Mouse (Mus musculus): ENCODE results near the gene Fem1b. TPM values are rescaled to one million over a fixed set of nuclear protein-coding genes. Genes with fewer than 3 reads are reported as not detected.
"Not testable (repeated sequence)": the region's sequence is repeated elsewhere in the genome, so short reads cannot be mapped to it uniquely, and the experiment has no call there.

The Fem1b gene
- polyA plus RNA-seq, 1 experiment from 2014 or later = 49.0 TPM

GRCm38 (mm10) chr9:62821811-62822210, 10.1 kb upstream of the Fem1b start:
- H3K4me3 ChIP-seq = no peak overlapping the region
- H3K4me2 ChIP-seq (replicated peaks) = no peak overlapping the region
- H3K27ac ChIP-seq (replicated peaks) = no peak overlapping the region
- 97% methylated on average over 7 of the region's 7 CpGs for WGBS
- H3K9me3 ChIP-seq = no peaks in the 10 kb centered on the region
- H3K27me3 ChIP-seq = no peaks in the 10 kb centered on the region
- ATAC-seq (replicated peaks) = no peak
- no peak overlapping the region for H3K9ac ChIP-seq (replicated peaks)
- no peaks in the 10 kb centered on the region for H3K36me3 ChIP-seq
- peaks cover 13% of the 10 kb centered on the region for H3K4me1 ChIP-seq

DNA sequence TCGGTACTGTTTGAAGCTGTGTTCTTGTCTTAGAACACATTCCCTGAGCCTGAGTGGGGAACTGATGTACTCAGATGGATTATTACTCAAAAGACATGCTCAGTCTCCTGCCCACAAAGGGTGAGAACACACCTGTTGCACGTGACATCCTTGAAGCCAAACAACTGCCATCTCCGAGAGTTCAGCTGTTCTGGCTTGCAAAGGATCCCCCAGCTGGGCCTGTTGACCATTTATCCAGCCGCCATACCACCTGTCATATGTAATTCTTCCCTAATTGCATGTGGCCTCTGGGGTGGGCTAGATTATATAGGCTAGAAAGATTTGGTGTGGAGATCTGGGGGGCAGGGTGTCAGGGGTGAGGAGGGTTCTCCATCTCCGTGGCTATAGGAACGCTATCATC, 9.1 kb upstream of the Fem1b start:
- Histone ChIP-seq H3K4me2 (replicated peaks) (no peak overlapping the region), H3K9me3 (no peaks in the 10 kb centered on the region), H3K27me3 (no peaks in the 10 kb centered on the region), H3K27ac (replicated peaks) (no peak overlapping the region), H3K9ac (replicated peaks) (no peak overlapping the region), H3K4me3 (no peak overlapping the region), H3K4me1 (peaks cover 10% of the 10 kb centered on the region; the same call in 1 of the 2 replicates), H3K36me3 (no peaks in the 10 kb centered on the region)
- WGBS = 90% methylated on average over 6 of the region's 6 CpGs
- ATAC-seq (replicated peaks) = no peak

DNA sequence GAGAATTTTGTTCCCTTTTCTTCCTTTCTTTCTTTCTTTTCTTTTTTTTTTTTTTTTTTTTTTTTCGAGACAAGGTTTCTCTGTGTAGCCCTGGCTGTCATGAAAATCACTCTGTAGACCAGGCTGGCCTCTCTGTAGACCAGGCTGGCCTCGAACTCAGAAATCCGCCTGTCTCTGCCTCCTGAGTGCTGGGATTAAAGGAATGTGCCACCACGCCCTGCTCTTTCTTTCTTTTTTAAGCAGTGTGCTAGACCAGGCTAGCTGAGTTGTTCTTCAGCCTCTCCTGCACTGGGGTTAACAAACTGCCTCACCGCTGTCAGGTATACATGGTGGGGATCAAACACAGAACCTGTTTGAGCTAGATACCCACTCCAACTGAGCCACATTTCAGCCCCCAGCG, 8.2 kb upstream of the Fem1b start:
- not testable (repeated sequence) for H3K27me3 ChIP-seq; H3K9ac ChIP-seq (replicated peaks); H3K36me3 ChIP-seq; ATAC-seq (replicated peaks); H3K9me3 ChIP-seq; H3K4me3 ChIP-seq; H3K27ac ChIP-seq (replicated peaks); H3K4me2 ChIP-seq (replicated peaks)
- WGBS = 91% methylated on average over 6 of the region's 6 CpGs
- peaks cover 10% of the 10 kb centered on the region; the same call in 1 of the 2 replicates for H3K4me1 ChIP-seq

- H3K36me3 ChIP-seq = no peaks in the 10 kb centered on the region
- H3K4me3 ChIP-seq = no peak overlapping the region
- H3K9ac ChIP-seq (replicated peaks) = no peak overlapping the region
- no peaks in the 10 kb centered on the region for H3K9me3 ChIP-seq
- ATAC-seq (replicated peaks) = no peak
- H3K27ac ChIP-seq (replicated peaks) = no peak overlapping the region
- H3K4me1 ChIP-seq = peaks cover 10% of the 10 kb centered on the region; the same call in 1 of the 2 replicates
- 91% methylated on average over 3 of the region's 3 CpGs for WGBS
- H3K27me3 ChIP-seq = no peaks in the 10 kb centered on the region
- H3K4me2 ChIP-seq (replicated peaks) = no peak overlapping the region
Observed at GRCm38 (mm10) chr9:62819494-62819893, 7.8 kb upstream of the Fem1b start.

- 76% methylated on average over 4 of the region's 4 CpGs for WGBS
- Histone ChIP-seq H3K4me3 (no peak overlapping the region), H3K36me3 (no peaks in the 10 kb centered on the region), H3K4me1 (peaks cover 10% of the 10 kb centered on the region; the same call in 1 of the 2 replicates), H3K9ac (replicated peaks) (no peak overlapping the region), H3K9me3 (no peaks in the 10 kb centered on the region), H3K4me2 (replicated peaks) (no peak overlapping the region), H3K27ac (replicated peaks) (0 out of 2 replicates have a peak overlapping the region, but pooled peaks have one; percentile 17), H3K27me3 (no peaks in the 10 kb centered on the region)
- no peak for ATAC-seq (replicated peaks)
Observed at GRCm38 (mm10) chr9:62817828-62818614, 6.3 kb upstream of the Fem1b start.

DNA sequence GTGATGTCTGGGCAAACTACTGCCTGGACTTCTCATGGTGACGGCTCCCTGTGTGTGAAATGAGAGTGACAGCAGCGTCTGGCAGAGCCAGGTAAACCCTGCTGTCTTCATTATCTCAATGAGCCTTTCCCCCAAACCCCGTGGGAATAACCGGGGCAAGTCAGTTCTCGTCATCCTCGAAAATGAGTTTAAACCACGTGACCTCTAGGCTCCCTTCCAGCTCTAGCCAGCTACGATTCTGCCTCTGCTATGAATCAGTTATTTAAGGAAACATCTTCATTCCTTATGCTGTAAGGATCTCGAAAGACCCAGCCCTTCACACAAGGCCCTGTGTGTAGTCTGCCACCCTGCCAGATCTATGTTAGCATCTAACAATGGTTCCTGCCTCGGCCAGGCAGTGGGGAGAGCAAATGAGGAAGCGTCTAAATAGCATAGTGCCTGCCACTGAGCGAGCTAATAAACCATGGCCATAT, 5.4 kb upstream of the Fem1b start:
- Histone ChIP-seq H3K36me3 (no peaks in the 10 kb centered on the region), H3K4me3 (no peak overlapping the region), H3K4me1 (peaks cover 17% of the 10 kb centered on the region), H3K4me2 (replicated peaks) (no peak overlapping the region), H3K9me3 (no peaks in the 10 kb centered on the region), H3K27me3 (no peaks in the 10 kb centered on the region), H3K9ac (replicated peaks) (no peak overlapping the region), H3K27ac (replicated peaks) (peak overlapping the region; percentile 17)
- 41% methylated on average over 12 of the region's 12 CpGs for WGBS
- ATAC-seq (replicated peaks) = peak; percentile 29; the same call in 1 of the 2 replicates

DNA sequence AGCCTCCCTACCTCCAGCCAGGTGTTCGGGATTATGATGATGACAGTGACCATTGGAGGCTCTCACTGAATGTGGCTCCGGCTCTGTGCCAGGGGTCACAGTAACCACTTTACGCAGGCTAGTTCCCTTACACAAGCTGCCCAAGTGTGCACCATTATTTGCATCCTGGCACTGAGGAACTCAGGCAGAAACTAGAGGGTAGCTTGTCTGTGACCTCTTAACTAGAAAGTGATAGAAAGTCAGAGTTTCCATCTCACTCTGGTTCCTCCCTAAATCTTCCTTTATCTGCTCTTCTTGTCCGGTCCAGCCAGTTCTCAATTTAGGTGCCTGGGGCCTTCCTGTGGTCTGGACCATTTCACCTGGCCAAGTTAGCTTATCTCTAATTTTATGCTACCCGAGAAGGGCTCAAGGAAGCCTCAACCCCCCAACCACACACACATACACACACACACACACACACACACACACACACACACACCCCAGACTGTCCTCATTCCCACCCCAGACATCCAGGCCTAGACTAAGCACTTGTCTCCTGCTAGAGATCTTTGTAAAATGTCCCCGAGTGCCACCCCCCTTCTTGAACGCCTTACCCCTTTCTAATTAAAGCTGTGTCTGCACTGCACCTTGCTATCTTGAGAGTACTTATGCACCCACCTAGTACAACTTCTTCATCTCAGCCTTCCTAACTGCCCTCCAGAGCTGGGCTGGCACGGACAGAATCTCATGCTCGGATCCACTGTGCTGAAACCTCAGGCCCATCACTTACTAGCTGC, 4.8 kb upstream of the Fem1b start:
- Histone ChIP-seq H3K9me3 (no peaks in the 10 kb centered on the region), H3K27ac (replicated peaks) (peak overlapping the region; percentile 17; the same call in 1 of the 2 replicates), H3K4me1 (peaks cover 18% of the 10 kb centered on the region), H3K4me2 (replicated peaks) (no peak overlapping the region), H3K36me3 (no peaks in the 10 kb centered on the region), H3K4me3 (no peak overlapping the region), H3K27me3 (no peaks in the 10 kb centered on the region), H3K9ac (replicated peaks) (no peak overlapping the region)
- WGBS = 83% methylated on average over 9 of the region's 9 CpGs
- ATAC-seq (replicated peaks) = no peak

GRCm38 (mm10) chr9:62814751-62815150, 3.0 kb upstream of the Fem1b start:
- 83% methylated on average over 2 of the region's 2 CpGs for WGBS
- Histone ChIP-seq H3K4me2 (replicated peaks) (no peak overlapping the region), H3K4me3 (no peak overlapping the region), H3K9ac (replicated peaks) (no peak overlapping the region), H3K27ac (replicated peaks) (no peak overlapping the region), H3K4me1 (peaks cover 25% of the 10 kb centered on the region), H3K9me3 (no peaks in the 10 kb centered on the region), H3K36me3 (no peaks in the 10 kb centered on the region), H3K27me3 (no peaks in the 10 kb centered on the region)
- ATAC-seq (replicated peaks) = no peak

- WGBS = 8% methylated on average over 14 of the region's 14 CpGs
- Histone ChIP-seq H3K4me3 (peak overlapping the region; percentile 99), H3K4me2 (replicated peaks) (peak overlapping the region; percentile 73), H3K36me3 (no peaks in the 10 kb centered on the region), H3K27ac (replicated peaks) (peak overlapping the region; percentile 98), H3K4me1 (peaks cover 39% of the 10 kb centered on the region), H3K27me3 (no peaks in the 10 kb centered on the region), H3K9me3 (no peaks in the 10 kb centered on the region), H3K9ac (replicated peaks) (peak overlapping the region; percentile 98)
- ATAC-seq (replicated peaks) = peak; percentile 36; the same call in 1 of the 2 replicates
Observed at GRCm38 (mm10) chr9:62812216-62813049, 699 bp upstream of the Fem1b start.

GRCm38 (mm10) chr9:62810543-62811515, 905 bp downstream of the Fem1b start:
- peak overlapping the region; percentile 73 for H3K4me2 ChIP-seq (replicated peaks)
- ATAC-seq (replicated peaks) = peak; percentile 73
- peak overlapping the region; percentile 98 for H3K9ac ChIP-seq (replicated peaks)
- no peaks in the 10 kb centered on the region for H3K9me3 ChIP-seq
- peak overlapping the region; percentile 98 for H3K27ac ChIP-seq (replicated peaks)
- peaks cover 35% of the 10 kb centered on the region for H3K4me1 ChIP-seq
- no peaks in the 10 kb centered on the region for H3K27me3 ChIP-seq
- H3K36me3 ChIP-seq = no peaks in the 10 kb centered on the region
- H3K4me3 ChIP-seq = peak overlapping the region; percentile 99
- WGBS = under 1% methylated on average over 58 of the region's 58 CpGs

GRCm38 (mm10) chr9:62810095-62810494, 1.6 kb downstream of the Fem1b start:
- peak overlapping the region; percentile 73 for H3K4me2 ChIP-seq (replicated peaks)
- no peak overlapping the region for H3K27ac ChIP-seq (replicated peaks)

More at GRCm38 (mm10) chr9:62810095-62810494, 1.6 kb downstream of the Fem1b start:
- Histone ChIP-seq H3K4me3 (peak overlapping the region; percentile 99), H3K36me3 (no peaks in the 10 kb centered on the region), H3K9ac (replicated peaks) (peak overlapping the region; percentile 98), H3K9me3 (no peaks in the 10 kb centered on the region), H3K27me3 (no peaks in the 10 kb centered on the region), H3K4me1 (peaks cover 35% of the 10 kb centered on the region)
- ATAC-seq (replicated peaks) = no peak
- 14% methylated on average over 8 of the region's 8 CpGs for WGBS

All from forebrain, embryonic 15.5 days (tissue).